Mouse (Mus musculus): Measurements from ENCODE around the gene Slc5a4b. TPM values are rescaled to one million over a fixed set of nuclear protein-coding genes. Genes with fewer than 3 reads are reported as not detected.

Gene Slc5a4b
- polyA plus RNA-seq, 1 experiment = not detected

GRCm38 (mm10) chr10:76021728-76022127, 89.0 kb downstream of the Slc5a4b start:
- peaks cover 5% of the 10 kb centered on the region for H3K9me3 ChIP-seq (ENCODE audit: control insufficient read depth, low read length)
- no peaks in the 10 kb centered on the region for H3K36me3 ChIP-seq (ENCODE audit: control insufficient read depth)
- H3K4me3 ChIP-seq (replicated peaks) = no peak overlapping the region
- H3K4me1 ChIP-seq (ENCODE audit: control insufficient read depth) = peaks cover 7% of the 10 kb centered on the region
- TF ChIP-seq GATA1 (IDR thresholded peaks at IDR 0.05; ENCODE audit: low read length) (no peak), TAL1 (IDR thresholded peaks at IDR 0.05; ENCODE audit: low read length) (no peak)
- H3K27me3 ChIP-seq (ENCODE audit: control insufficient read depth) = no peaks in the 10 kb centered on the region

- no peaks in the 10 kb centered on the region for H3K27me3 ChIP-seq (ENCODE audit: control insufficient read depth)
- H3K4me1 ChIP-seq (ENCODE audit: control insufficient read depth) = peaks cover 6% of the 10 kb centered on the region
- H3K4me3 ChIP-seq (replicated peaks) = no peak overlapping the region
- H3K9me3 ChIP-seq (ENCODE audit: control insufficient read depth, low read length) = peaks cover 7% of the 10 kb centered on the region
- TF ChIP-seq TAL1 (IDR thresholded peaks at IDR 0.05; ENCODE audit: low read length) = no peak
- TF ChIP-seq GATA1 (IDR thresholded peaks at IDR 0.05; ENCODE audit: low read length) = no peak
- no peaks in the 10 kb centered on the region for H3K36me3 ChIP-seq (ENCODE audit: control insufficient read depth)
Observed at GRCm38 (mm10) chr10:76016886-76017285, 93.9 kb downstream of the Slc5a4b start.

DNA sequence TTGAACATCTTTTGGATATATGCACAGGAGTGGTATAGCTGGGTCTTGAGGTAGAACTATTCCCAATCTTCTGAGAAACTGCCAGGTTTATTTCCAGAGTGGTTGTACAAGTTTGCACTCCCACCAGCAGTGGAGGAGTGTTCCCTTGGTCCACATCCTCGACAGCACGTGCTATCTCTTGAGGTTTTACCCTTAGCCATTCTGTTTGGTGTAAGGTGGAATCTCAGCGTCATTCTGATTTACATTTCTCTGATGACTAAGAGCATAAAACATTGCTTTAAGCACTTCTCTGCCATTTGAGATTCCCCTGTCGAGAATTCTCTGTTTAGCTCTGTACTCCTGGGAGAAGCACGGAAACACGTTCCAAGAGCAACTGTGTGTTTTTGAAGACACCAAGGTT, 97.8 kb downstream of the Slc5a4b start:
- Histone ChIP-seq H3K4me3 (replicated peaks) (no peak overlapping the region), H3K4me1 (ENCODE audit: control insufficient read depth) (peaks cover 3% of the 10 kb centered on the region), H3K36me3 (ENCODE audit: control insufficient read depth) (no peaks in the 10 kb centered on the region), H3K27me3 (ENCODE audit: control insufficient read depth) (no peaks in the 10 kb centered on the region), H3K9me3 (ENCODE audit: control insufficient read depth, low read length) (peaks cover 2% of the 10 kb centered on the region; the same call in 1 of the 2 replicates)
- no peak for TF ChIP-seq TAL1 (IDR thresholded peaks at IDR 0.05; ENCODE audit: low read length)
- no peak for TF ChIP-seq GATA1 (IDR thresholded peaks at IDR 0.05; ENCODE audit: low read length)

- Histone ChIP-seq H3K4me3 (replicated peaks) (no peak overlapping the region), H3K36me3 (ENCODE audit: control insufficient read depth) (no peaks in the 10 kb centered on the region), H3K9me3 (ENCODE audit: control insufficient read depth, low read length) (no peaks in the 10 kb centered on the region), H3K27me3 (ENCODE audit: control insufficient read depth) (no peaks in the 10 kb centered on the region), H3K4me1 (ENCODE audit: control insufficient read depth) (peaks cover 3% of the 10 kb centered on the region)
- TF ChIP-seq GATA1 (IDR thresholded peaks at IDR 0.05; ENCODE audit: low read length) (no peak), TAL1 (IDR thresholded peaks at IDR 0.05; ENCODE audit: low read length) (no peak)
Observed at GRCm38 (mm10) chr10:76009812-76010211, 100.9 kb downstream of the Slc5a4b start.

Other genes with a start within 250 kb of the Slc5a4b start
- gene Derl3, start 217.5 kb downstream of the Slc5a4b start, polyA plus RNA-seq (2012) = not detected in 2 replicates
- 31.8 TPM in 2 replicates for gene Smarcb1, start 189.3 kb downstream of the Slc5a4b start, polyA plus RNA-seq (2012)
- 110 and 127 TPM in 2 replicates for gene Chchd10, start 177.8 kb downstream of the Slc5a4b start, polyA plus RNA-seq (2012)
- gene Mmp11, start 174.5 kb downstream of the Slc5a4b start, polyA plus RNA-seq (2012) = 0.05 TPM in 1 of 2 replicates, not detected in the other
- 5.9 and 7.9 TPM in 2 replicates for gene Gm867, start 170.3 kb downstream of the Slc5a4b start, polyA plus RNA-seq (2012)
- gene Vpreb3, start 167.9 kb downstream of the Slc5a4b start, polyA plus RNA-seq (2012) = not detected in 2 replicates
- not detected in 2 replicates for gene Gm5134, start 156.4 kb downstream of the Slc5a4b start, polyA plus RNA-seq (2012)
- 0.32 and 0.36 TPM in 2 replicates for gene Zfp280b, start 78.3 kb downstream of the Slc5a4b start, polyA plus RNA-seq (2012)
- not detected in 2 replicates for gene Slc5a4a, start 36.5 kb upstream of the Slc5a4b start, polyA plus RNA-seq (2012)
- gene Prmt2, start 126.9 kb upstream of the Slc5a4b start, polyA plus RNA-seq (2012) = 0.13 and 0.15 TPM in 2 replicates
- gene S100b, start 142.9 kb upstream of the Slc5a4b start, polyA plus RNA-seq (2012) = not detected in 2 replicates
- 0.02 and 0.03 TPM in 2 replicates for gene Dip2a, start 234.3 kb upstream of the Slc5a4b start, polyA plus RNA-seq (2012)

Measured in erythroblast, embryonic 14.5 days (primary cell).